ENCODE assay signal across 21 mouse cellular contexts in the genomic region with DNA sequence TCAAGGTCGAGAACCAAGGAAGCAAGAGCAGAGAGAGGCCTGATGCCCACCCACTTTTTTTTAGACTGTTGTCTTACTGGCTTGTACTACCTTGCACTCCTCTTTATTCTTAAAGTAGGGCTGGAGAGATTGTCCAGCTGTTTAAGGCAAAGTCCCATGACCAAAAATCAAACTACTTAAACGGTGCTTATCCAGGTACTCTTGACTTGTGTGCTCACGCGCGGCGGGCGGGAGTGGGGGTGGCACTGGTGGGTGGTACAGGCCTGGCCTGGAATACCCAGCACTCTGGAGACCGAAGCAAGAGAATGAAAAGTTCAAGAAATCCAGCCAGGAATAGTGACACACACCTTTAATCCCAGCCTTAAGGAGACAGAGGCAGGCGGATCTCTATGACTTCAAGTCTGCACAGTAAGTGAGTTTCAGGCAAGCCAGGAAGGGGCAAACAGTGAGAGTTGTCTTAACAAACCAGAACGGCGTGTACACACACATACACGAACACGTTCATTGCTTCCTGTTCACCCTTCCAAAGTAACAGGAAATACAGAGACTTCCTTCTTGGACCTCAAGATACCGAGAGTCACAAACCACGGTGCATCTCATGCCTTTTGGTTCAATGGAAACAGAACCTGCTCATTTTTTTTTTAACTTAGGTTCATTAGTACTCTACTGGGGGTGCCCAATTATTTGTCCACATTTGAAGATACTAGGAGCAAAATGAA. TPM values are rescaled to one million over a fixed set of nuclear protein-coding genes. Genes with fewer than 3 reads are reported as not detected.
DNase-seq lines count a peak whose midpoint lies in the region; ATAC-seq and TF ChIP-seq lines count a peak whose summit lies in the region.
"Had no signal": no experiment of that assay in that cellular context is flagged by ENCODE, and none has a peak within 500 bp of the region (broad histone marks: within the 10 kb centered on the region; RNA-seq: fewer than 3 reads in every experiment).

No protein-coding gene starts in this region.

- no peak overlapping the region for H3K4me3 ChIP-seq in lung, adult 2 months (replicated peaks; ENCODE audit: extremely low read depth, low read depth, low read length)
- no peak overlapping the region for H3K4me3 ChIP-seq in small intestine, adult 2 months (ENCODE audit: low read depth, low read length)
- H3K4me3 ChIP-seq in forebrain, embryonic 11.5 days (ENCODE audit: low read depth, low read length) = no peak overlapping the region
- no peak overlapping the region for H3K4me3 ChIP-seq in thymus, adult 2 months (ENCODE audit: control insufficient read depth, insufficient read depth, low read length)
- H3K4me3 ChIP-seq in midbrain, postnatal 0 days (ENCODE audit: low read depth, low read length) = no peak overlapping the region
- H3K4me3 ChIP-seq: embryonic facial prominence, embryonic 15.5 days; erythroblast, embryonic 14.5 days; forebrain, embryonic 12.5 days; heart, embryonic 13.5 days; hindbrain, embryonic 13.5 days had no signal

- no peak for TF ChIP-seq POLR2A in lung, adult 2 months (IDR thresholded peaks at IDR 0.05; ENCODE audit: borderline replicate concordance, extremely low read depth, low read depth, low read length)
- TF ChIP-seq POLR2A in small intestine, adult 2 months (IDR thresholded peaks at IDR 0.05; ENCODE audit: low read depth, low read length) = no peak
- no peak for TF ChIP-seq POLR2A in thymus, adult 2 months (IDR thresholded peaks at IDR 0.05; ENCODE audit: control insufficient read depth, extremely low read depth, insufficient read depth, low read length, poor library complexity)

- peak; percentile 2 for DNase-seq in adrenal gland, postnatal 14 days
- DNase-seq in adrenal gland, postnatal 36 days = no peak
- DNase-seq in lung, adult 2 months = peak; percentile 40
- peak; percentile 61 for DNase-seq in lung, postnatal 25 days (ENCODE audit: low spot score)
- no peak for DNase-seq in forebrain, embryonic 11.5 days (ENCODE audit: low spot score)
- DNase-seq in thymus, adult 2 months = no peak
- DNase-seq in midbrain, postnatal 0 days (ENCODE audit: low spot score) = no peak
- DNase-seq: adrenal gland, postnatal 10 days; cerebellum, adult 2 months; cerebellum, postnatal 10 days; embryo, embryonic 11 days; forebrain, postnatal 0 days; gastrocnemius, postnatal 25 days; heart, adult 11 months; heart, postnatal 4 days had no signal

- peaks cover 4% of the 10 kb centered on the region; the same call in 1 of the 2 replicates for H3K4me1 ChIP-seq in lung, adult 2 months (ENCODE audit: control insufficient read depth, insufficient read depth, low read length)
- H3K4me1 ChIP-seq in small intestine, adult 2 months (ENCODE audit: control insufficient read depth, insufficient read depth, insufficient read length, low read length) = peaks cover 35% of the 10 kb centered on the region
- H3K4me1 ChIP-seq in forebrain, embryonic 11.5 days (replicated peaks; ENCODE audit: control insufficient read depth, insufficient read depth, low read length) = no peaks in the 10 kb centered on the region
- H3K4me1 ChIP-seq in thymus, adult 2 months (replicated peaks; ENCODE audit: control insufficient read depth, insufficient read depth, low read length) = peaks cover 3% of the 10 kb centered on the region; the same call in 1 of the 2 replicates
- H3K4me1 ChIP-seq in midbrain, postnatal 0 days (ENCODE audit: insufficient read depth, low read length) = peaks cover 8% of the 10 kb centered on the region; the same call in 1 of the 2 replicates
- H3K4me1 ChIP-seq: forebrain, embryonic 12.5 days; heart, embryonic 13.5 days had no signal

- H3K9me3 ChIP-seq in forebrain, embryonic 11.5 days (ENCODE audit: control insufficient read depth, low read length) = no peaks in the 10 kb centered on the region
- no peaks in the 10 kb centered on the region for H3K9me3 ChIP-seq in midbrain, postnatal 0 days (ENCODE audit: low read length)
- H3K9me3 ChIP-seq: embryonic facial prominence, embryonic 15.5 days; forebrain, embryonic 12.5 days; heart, embryonic 13.5 days; hindbrain, embryonic 13.5 days had no signal

- no peak overlapping the region for H3K4me2 ChIP-seq in forebrain, embryonic 11.5 days (ENCODE audit: low read depth, low read length, severe bottlenecking)
- no peak overlapping the region for H3K4me2 ChIP-seq in midbrain, postnatal 0 days (ENCODE audit: low read depth, low read length, poor library complexity, severe bottlenecking)
- H3K4me2 ChIP-seq: embryonic facial prominence, embryonic 15.5 days; forebrain, embryonic 12.5 days; heart, embryonic 13.5 days; hindbrain, embryonic 13.5 days had no signal

- peak overlapping the region; percentile 99 for H3K27ac ChIP-seq in small intestine, adult 2 months (ENCODE audit: insufficient read depth, low read depth, low read length)
- no peak overlapping the region for H3K27ac ChIP-seq in forebrain, embryonic 11.5 days (ENCODE audit: low read depth, low read length)
- no peak overlapping the region for H3K27ac ChIP-seq in thymus, adult 2 months (ENCODE audit: control insufficient read depth, insufficient read depth, low read length)
- no peak overlapping the region for H3K27ac ChIP-seq in midbrain, postnatal 0 days (ENCODE audit: low read depth, low read length)
- H3K27ac ChIP-seq: embryonic facial prominence, embryonic 15.5 days; forebrain, embryonic 12.5 days; heart, embryonic 13.5 days; hindbrain, embryonic 13.5 days had no signal

- WGBS in lung, adult 2 months = 57% methylated on average over 15 of the region's 15 CpGs
- 56% methylated on average over 15 of the region's 15 CpGs for WGBS in small intestine, adult 2 months
- WGBS in forebrain, embryonic 11.5 days = 95% methylated on average over 15 of the region's 15 CpGs
- WGBS in thymus, adult 2 months = 58% methylated on average over 15 of the region's 15 CpGs
- WGBS in midbrain, postnatal 0 days = 90% methylated on average over 15 of the region's 15 CpGs

- peaks cover 28% of the 10 kb centered on the region for H3K36me3 ChIP-seq in small intestine, adult 2 months (ENCODE audit: control insufficient read depth, insufficient read depth, low read length)
- H3K36me3 ChIP-seq in forebrain, embryonic 11.5 days (ENCODE audit: control insufficient read depth, insufficient read depth, low read length) = no peaks in the 10 kb centered on the region
- no peaks in the 10 kb centered on the region for H3K36me3 ChIP-seq in thymus, adult 2 months (ENCODE audit: control insufficient read depth, insufficient read depth, low read length)
- no peaks in the 10 kb centered on the region for H3K36me3 ChIP-seq in midbrain, postnatal 0 days (ENCODE audit: insufficient read depth, low read length)
- H3K36me3 ChIP-seq: embryonic facial prominence, embryonic 15.5 days; forebrain, embryonic 12.5 days; heart, embryonic 13.5 days; hindbrain, embryonic 13.5 days had no signal

- no peak for ATAC-seq in forebrain, embryonic 11.5 days (replicated peaks; ENCODE audit: low FRiP score)
- no peak for ATAC-seq in midbrain, postnatal 0 days (ENCODE audit: low FRiP score)
- ATAC-seq: forebrain, postnatal 0 days had no signal

- H3K9ac ChIP-seq in forebrain, embryonic 11.5 days (ENCODE audit: low read length) = no peak overlapping the region
- no peak overlapping the region for H3K9ac ChIP-seq in midbrain, postnatal 0 days (replicated peaks; ENCODE audit: low read length, poor library complexity, severe bottlenecking)
- H3K9ac ChIP-seq: embryonic facial prominence, embryonic 15.5 days; forebrain, embryonic 12.5 days; forebrain, postnatal 0 days; heart, embryonic 13.5 days had no signal

- H3K27me3 ChIP-seq in small intestine, adult 2 months (ENCODE audit: control insufficient read depth, insufficient read depth, low read length) = no peaks in the 10 kb centered on the region
- no peaks in the 10 kb centered on the region for H3K27me3 ChIP-seq in forebrain, embryonic 11.5 days (ENCODE audit: control insufficient read depth, insufficient read depth, low read length)
- H3K27me3 ChIP-seq in thymus, adult 2 months (ENCODE audit: control insufficient read depth, insufficient read depth, low read length) = no peaks in the 10 kb centered on the region
- no peaks in the 10 kb centered on the region for H3K27me3 ChIP-seq in midbrain, postnatal 0 days (ENCODE audit: insufficient read depth, low read length)
- H3K27me3 ChIP-seq: embryonic facial prominence, embryonic 15.5 days; forebrain, embryonic 12.5 days had no signal

- no peak for TF ChIP-seq CTCF in lung, adult 2 months (IDR thresholded peaks at IDR 0.05; ENCODE audit: insufficient read depth, low read length)
- TF ChIP-seq CTCF in small intestine, adult 2 months (IDR thresholded peaks at IDR 0.05; ENCODE audit: extremely low read depth, insufficient read length, insufficient replicate concordance, low read depth, low read length) = no peak
- TF ChIP-seq CTCF in thymus, adult 2 months (IDR thresholded peaks at IDR 0.05; ENCODE audit: borderline replicate concordance, control insufficient read depth, extremely low read depth, insufficient read depth, low read length, poor library complexity) = no peak
- no peak for TF ChIP-seq CTCF in midbrain, postnatal 0 days (IDR thresholded peaks at IDR 0.05)

RNA-seq across cellular contexts. Expression of gene Slc52a3, which starts 12.9 kb away (rescaled TPM):
- 1.6 and 2.4 TPM in 2 replicates for total RNA-seq in adrenal gland, postnatal 14 days (2021)
- total RNA-seq in adrenal gland, postnatal 36 days (2021) = 1 to 10 TPM; 2.1 to 3.6 TPM
- 34.5 and 40.5 TPM in 2 replicates for polyA plus RNA-seq in lung, adult 2 months (2012; rRNA removed)
- 26.8 and 274 TPM in 2 replicates for polyA plus RNA-seq in small intestine, adult 2 months (2012; rRNA removed)
- polyA plus RNA-seq in forebrain, embryonic 11.5 days (2014; fragmentation: Nextera tagmentation; extraction: Ambion mirVana) = 1.0 and 1.4 TPM in 2 replicates
- polyA plus RNA-seq in thymus, adult 2 months (2012; rRNA removed) = 3.7 and 4.6 TPM in 2 replicates
- 2.6 and 3.5 TPM in 2 replicates for total RNA-seq in midbrain, postnatal 0 days (2014; rRNA removed)
- 2.2 and 2.6 TPM in 2 replicates for polyA plus RNA-seq in midbrain, postnatal 0 days (2015; fragmentation: Nextera tagmentation; extraction: Ambion mirVana)

RNA-seq across cellular contexts. Expression of gene Fam110a, which starts 29.2 kb away (rescaled TPM):
- 8.2 and 8.5 TPM in 2 replicates for total RNA-seq in adrenal gland, postnatal 14 days (2021)
- total RNA-seq in adrenal gland, postnatal 36 days (2021) = 1 to 10 TPM; 8.5 to 9.6 TPM
- polyA plus RNA-seq in lung, adult 2 months (2012; rRNA removed) = 41.1 and 42.1 TPM in 2 replicates
- 10.7 and 14.0 TPM in 2 replicates for polyA plus RNA-seq in small intestine, adult 2 months (2012; rRNA removed)
- 85.6 and 88.1 TPM in 2 replicates for polyA plus RNA-seq in forebrain, embryonic 11.5 days (2014; fragmentation: Nextera tagmentation; extraction: Ambion mirVana)
- 33.0 and 41.3 TPM in 2 replicates for polyA plus RNA-seq in thymus, adult 2 months (2012; rRNA removed)
- 25.9 and 28.7 TPM in 2 replicates for total RNA-seq in midbrain, postnatal 0 days (2014; rRNA removed)
- polyA plus RNA-seq in midbrain, postnatal 0 days (2015; fragmentation: Nextera tagmentation; extraction: Ambion mirVana) = 36.1 and 43.5 TPM in 2 replicates

Comparison
In these comparisons a context has a peak if more than half of its experiments do, and no peak if none do; other contexts are left out.
1. DNase-seq: peak in adrenal gland, postnatal 14 days (single experiment), lung, adult 2 months (single experiment) and lung, postnatal 25 days (single experiment); none in adrenal gland, postnatal 36 days (0 of 2), forebrain, embryonic 11.5 days (single experiment), thymus, adult 2 months (single experiment) and midbrain, postnatal 0 days (single experiment).